Mouse (Mus musculus): ENCODE results near the gene Iqgap1. TPM values are rescaled to one million over a fixed set of nuclear protein-coding genes. Genes with fewer than 3 reads are reported as not detected.
"Not testable (repeated sequence)": the region's sequence is repeated elsewhere in the genome, so short reads cannot be mapped to it uniquely, and the experiment has no call there.

The Iqgap1 gene
- polyA plus RNA-seq, 1 experiment = 112 TPM

GRCm38 (mm10) chr7:80833651-80834532 is 8.1 kb upstream of the Iqgap1 start:
- Histone ChIP-seq H3K4me3 (ENCODE audit: control insufficient read depth, insufficient read depth, low read length) (no peak overlapping the region), H3K36me3 (ENCODE audit: control insufficient read depth, insufficient read depth, low read length) (no peaks in the 10 kb centered on the region)

GRCm38 (mm10) chr7:80832996-80833650 is 7.3 kb upstream of the Iqgap1 start:
- peak; percentile 43; the same call in 1 of the 2 replicates for TF ChIP-seq POLR2A (IDR thresholded peaks at IDR 0.05; ENCODE audit: control insufficient read depth, extremely low read depth, insufficient read depth, low read length, poor library complexity)
- peak; percentile 91 for DNase-seq
- 16% methylated on average over 14 of the region's 14 CpGs for WGBS
- peak overlapping the region; percentile 28 for H3K27ac ChIP-seq (ENCODE audit: control insufficient read depth, insufficient read depth, low read length)
- not testable (repeated sequence) for H3K27me3 ChIP-seq (ENCODE audit: control insufficient read depth, insufficient read depth, low read length); H3K36me3 ChIP-seq (ENCODE audit: control insufficient read depth, insufficient read depth, low read length); H3K4me3 ChIP-seq (ENCODE audit: control insufficient read depth, insufficient read depth, low read length)
- peaks cover 46% of the 10 kb centered on the region for H3K4me1 ChIP-seq (replicated peaks; ENCODE audit: control insufficient read depth, insufficient read depth, low read length)

More at GRCm38 (mm10) chr7:80833651-80834532, 8.1 kb upstream of the Iqgap1 start:
- DNase-seq = peak; percentile 42
- WGBS = 64% methylated on average over 12 of the region's 12 CpGs
- peak overlapping the region; percentile 28 for H3K27ac ChIP-seq (ENCODE audit: control insufficient read depth, insufficient read depth, low read length)
- TF ChIP-seq POLR2A (IDR thresholded peaks at IDR 0.05; ENCODE audit: control insufficient read depth, extremely low read depth, insufficient read depth, low read length, poor library complexity) (no peak), CTCF (IDR thresholded peaks at IDR 0.05; ENCODE audit: borderline replicate concordance, control insufficient read depth, extremely low read depth, insufficient read depth, low read length, poor library complexity) (no peak)
- H3K4me1 ChIP-seq (replicated peaks; ENCODE audit: control insufficient read depth, insufficient read depth, low read length) = peaks cover 43% of the 10 kb centered on the region
- H3K27me3 ChIP-seq (ENCODE audit: control insufficient read depth, insufficient read depth, low read length) = no peaks in the 10 kb centered on the region

DNA sequence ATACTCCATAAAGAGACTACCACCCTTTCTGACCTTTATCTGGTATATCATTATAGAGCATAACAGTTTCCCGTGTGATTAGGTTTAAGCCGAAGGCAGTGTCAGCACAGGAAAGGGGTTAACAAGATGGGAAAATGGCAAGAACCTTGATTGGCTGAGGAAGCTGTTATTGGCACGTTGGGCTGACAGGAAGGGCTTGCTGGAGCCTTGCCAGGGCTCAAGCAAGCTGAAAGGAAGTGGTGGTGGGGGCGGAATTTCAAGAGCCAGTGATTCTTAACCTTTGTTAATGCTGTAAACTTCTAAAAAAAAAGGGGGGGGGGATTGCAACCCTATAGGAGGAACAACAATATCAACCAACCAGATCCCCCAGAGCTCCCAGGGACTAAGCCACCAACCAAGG is 6.4 kb upstream of the Iqgap1 start:
- peak; percentile 63 for DNase-seq
- Histone ChIP-seq H3K27ac (ENCODE audit: control insufficient read depth, insufficient read depth, low read length) (peak overlapping the region; percentile 75), H3K36me3 (ENCODE audit: control insufficient read depth, insufficient read depth, low read length) (no peaks in the 10 kb centered on the region), H3K4me1 (replicated peaks; ENCODE audit: control insufficient read depth, insufficient read depth, low read length) (peaks cover 43% of the 10 kb centered on the region), H3K27me3 (ENCODE audit: control insufficient read depth, insufficient read depth, low read length) (no peaks in the 10 kb centered on the region), H3K4me3 (ENCODE audit: control insufficient read depth, insufficient read depth, low read length) (no peak overlapping the region)
- TF ChIP-seq POLR2A (IDR thresholded peaks at IDR 0.05; ENCODE audit: control insufficient read depth, extremely low read depth, insufficient read depth, low read length, poor library complexity) (no peak), CTCF (IDR thresholded peaks at IDR 0.05; ENCODE audit: borderline replicate concordance, control insufficient read depth, extremely low read depth, insufficient read depth, low read length, poor library complexity) (no peak)
- WGBS = 3% methylated on average over 4 of the region's 4 CpGs

DNA sequence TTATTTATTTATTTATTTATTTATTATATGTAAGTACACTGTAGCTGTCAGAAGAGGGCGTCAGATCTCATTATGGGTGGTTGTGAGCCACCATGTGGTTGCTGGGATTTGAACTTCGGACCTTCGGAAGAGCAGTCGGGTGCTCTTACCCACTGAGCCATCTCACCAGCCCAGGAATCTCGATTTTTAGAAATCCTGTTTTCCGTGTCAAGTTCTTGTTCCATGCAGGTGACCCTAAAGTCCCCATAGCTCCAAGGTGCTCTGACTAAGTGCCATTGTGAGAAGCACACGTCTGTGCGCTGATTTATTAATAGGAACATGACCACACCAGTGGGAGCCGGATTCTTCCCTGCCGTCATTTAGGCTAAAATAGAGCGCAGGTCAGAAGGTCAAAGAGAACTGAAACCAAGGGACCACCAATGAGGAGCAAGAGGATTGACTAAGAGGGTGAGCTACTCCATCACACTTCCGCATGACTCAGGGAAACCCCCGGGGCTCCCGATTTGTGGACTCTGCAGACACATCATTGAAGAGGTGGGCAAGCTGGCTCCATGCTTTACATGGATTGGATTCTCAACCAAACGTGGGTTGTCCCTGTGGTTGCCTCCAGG is 4.5 kb upstream of the Iqgap1 start:
- Histone ChIP-seq H3K27ac (ENCODE audit: control insufficient read depth, insufficient read depth, low read length) (no peak overlapping the region), H3K36me3 (ENCODE audit: control insufficient read depth, insufficient read depth, low read length) (no peaks in the 10 kb centered on the region), H3K27me3 (ENCODE audit: control insufficient read depth, insufficient read depth, low read length) (no peaks in the 10 kb centered on the region), H3K4me1 (replicated peaks; ENCODE audit: control insufficient read depth, insufficient read depth, low read length) (peaks cover 37% of the 10 kb centered on the region), H3K4me3 (ENCODE audit: control insufficient read depth, insufficient read depth, low read length) (no peak overlapping the region)
- 86% methylated on average over 15 of the region's 15 CpGs for WGBS
- DNase-seq = no peak
- no peak for TF ChIP-seq CTCF (IDR thresholded peaks at IDR 0.05; ENCODE audit: borderline replicate concordance, control insufficient read depth, extremely low read depth, insufficient read depth, low read length, poor library complexity)
- no peak for TF ChIP-seq POLR2A (IDR thresholded peaks at IDR 0.05; ENCODE audit: control insufficient read depth, extremely low read depth, insufficient read depth, low read length, poor library complexity)

- H3K4me3 ChIP-seq (ENCODE audit: control insufficient read depth, insufficient read depth, low read length) = no peak overlapping the region
- no peaks in the 10 kb centered on the region for H3K36me3 ChIP-seq (ENCODE audit: control insufficient read depth, insufficient read depth, low read length)
- TF ChIP-seq POLR2A (IDR thresholded peaks at IDR 0.05; ENCODE audit: control insufficient read depth, extremely low read depth, insufficient read depth, low read length, poor library complexity) (no peak), CTCF (IDR thresholded peaks at IDR 0.05; ENCODE audit: borderline replicate concordance, control insufficient read depth, extremely low read depth, insufficient read depth, low read length, poor library complexity) (no peak)
- no peak overlapping the region for H3K27ac ChIP-seq (ENCODE audit: control insufficient read depth, insufficient read depth, low read length)
- H3K4me1 ChIP-seq (replicated peaks; ENCODE audit: control insufficient read depth, insufficient read depth, low read length) = peaks cover 28% of the 10 kb centered on the region
- no peaks in the 10 kb centered on the region for H3K27me3 ChIP-seq (ENCODE audit: control insufficient read depth, insufficient read depth, low read length)
- WGBS = 55% methylated on average over 18 of the region's 18 CpGs
- DNase-seq = peak; percentile 58
These were observed 2.5 kb upstream of the Iqgap1 start for GRCm38 (mm10) chr7:80828146-80828860.
